Mouse (Mus musculus): ENCODE measurements around the gene Fbxw11.

GRCm38 (mm10) chr11:32636275-32636674, 6.2 kb upstream of the Fbxw11 start:
- no peak for TF ChIP-seq CTCF (IDR thresholded peaks at IDR 0.05; ENCODE audit: low read depth)
- TF ChIP-seq EP300 (optimal IDR thresholded peaks at IDR 0.05), result no peak
